Mouse (Mus musculus): ENCODE measurements around the gene R3hcc1l. TPM values are rescaled to one million over a fixed set of nuclear protein-coding genes. Genes with fewer than 3 reads are reported as not detected.

Gene R3hcc1l
- polyA plus RNA-seq, 1 experiment from 2014 or later = 23.7 TPM

- Histone ChIP-seq H3K9me3 (replicated peaks) (no peaks in the 10 kb centered on the region), H3K36me3 (peaks cover 34% of the 10 kb centered on the region), H3K27ac (replicated peaks) (no peak overlapping the region), H3K4me3 (no peak overlapping the region), H3K27me3 (ENCODE audit: low read depth, poor library complexity, severe bottlenecking) (no peaks in the 10 kb centered on the region), H3K4me1 (no peaks in the 10 kb centered on the region)
- no peak for DNase-seq (ENCODE audit: low spot score)
- WGBS = 87% methylated on average over 3 of the region's 3 CpGs
Observed at GRCm38 (mm10) chr19:42563726-42564270, 45.2 kb downstream of the R3hcc1l start.

DNA sequence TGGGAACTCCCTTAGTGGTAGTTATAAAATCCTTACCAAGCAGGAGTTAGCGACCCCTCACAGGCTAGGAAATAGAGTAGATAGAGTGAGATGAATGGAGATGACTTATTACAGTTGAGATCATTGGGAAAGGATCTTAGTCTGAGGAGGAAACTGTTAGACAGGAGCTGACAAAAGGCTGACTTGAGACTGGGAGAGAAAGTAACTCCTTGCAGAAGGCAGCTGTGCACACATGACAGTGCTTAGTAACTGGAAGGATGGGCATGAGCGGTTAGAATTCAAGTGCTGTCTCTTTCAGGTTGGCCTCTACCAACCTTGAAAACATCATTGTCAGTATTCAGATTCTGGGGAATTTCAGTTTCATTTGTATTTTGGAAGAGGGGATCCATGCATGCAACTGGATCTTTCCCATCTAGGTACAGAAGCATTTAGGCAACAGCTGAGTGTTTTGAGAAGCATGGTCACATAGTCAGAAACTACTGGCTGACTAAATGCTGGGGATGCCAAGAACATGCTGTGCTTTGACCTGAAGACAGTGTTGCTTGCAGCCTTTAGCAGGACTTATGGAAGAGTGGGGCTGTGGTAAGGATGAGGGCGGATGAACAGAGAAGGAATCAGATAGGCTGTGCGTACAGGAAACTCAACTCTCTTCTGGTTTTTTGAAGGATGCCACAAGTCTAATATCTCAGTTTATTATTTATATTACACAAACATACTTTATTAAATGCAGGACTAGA is 47.9 kb downstream of the R3hcc1l start:
- H3K4me3 ChIP-seq = no peak overlapping the region
- H3K4me1 ChIP-seq = peaks cover 11% of the 10 kb centered on the region; the same call in 1 of the 2 replicates
- no peak overlapping the region for H3K27ac ChIP-seq (replicated peaks)
- DNase-seq (ENCODE audit: low spot score) = no peak
- WGBS = 96% methylated on average over 4 of the region's 4 CpGs
- no peaks in the 10 kb centered on the region for H3K9me3 ChIP-seq (replicated peaks)
- no peaks in the 10 kb centered on the region for H3K27me3 ChIP-seq (ENCODE audit: low read depth, poor library complexity, severe bottlenecking)
- H3K36me3 ChIP-seq = peaks cover 34% of the 10 kb centered on the region

- H3K36me3 ChIP-seq = peaks cover 34% of the 10 kb centered on the region
- no peaks in the 10 kb centered on the region for H3K9me3 ChIP-seq (replicated peaks)
- peaks cover 11% of the 10 kb centered on the region; the same call in 1 of the 2 replicates for H3K4me1 ChIP-seq
- H3K4me3 ChIP-seq = no peak overlapping the region
- no peaks in the 10 kb centered on the region for H3K27me3 ChIP-seq (ENCODE audit: low read depth, poor library complexity, severe bottlenecking)
- DNase-seq (ENCODE audit: low spot score) = no peak
- H3K27ac ChIP-seq (replicated peaks) = no peak overlapping the region
Observed at GRCm38 (mm10) chr19:42567020-42567419, 48.5 kb downstream of the R3hcc1l start.

DNA sequence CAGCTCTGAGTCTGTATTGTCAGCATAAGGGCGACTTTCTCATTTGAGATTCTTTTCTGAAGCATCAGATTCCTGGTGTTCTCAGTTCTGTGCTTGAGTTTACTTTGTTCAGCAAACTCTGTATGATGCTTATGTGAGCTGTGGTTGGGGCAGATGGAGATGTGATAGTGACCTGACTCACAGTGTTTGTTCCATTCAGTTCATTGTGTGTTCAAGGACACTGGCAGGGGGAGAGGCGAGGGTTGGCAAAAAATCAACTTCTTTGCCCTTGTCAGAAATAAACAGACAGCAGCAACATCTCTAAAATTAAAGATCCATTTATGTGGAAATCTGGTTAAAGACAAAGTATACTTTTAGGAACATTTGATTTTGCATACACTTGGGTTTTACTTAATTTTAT is 50.5 kb downstream of the R3hcc1l start:
- Histone ChIP-seq H3K36me3 (peaks cover 17% of the 10 kb centered on the region; the same call in 1 of the 2 replicates), H3K27me3 (ENCODE audit: low read depth, poor library complexity, severe bottlenecking) (no peaks in the 10 kb centered on the region), H3K27ac (replicated peaks) (no peak overlapping the region), H3K4me1 (peaks cover 11% of the 10 kb centered on the region; the same call in 1 of the 2 replicates), H3K9me3 (replicated peaks) (no peaks in the 10 kb centered on the region), H3K4me3 (no peak overlapping the region)
- WGBS = 75% methylated on average over 2 of the region's 2 CpGs
- no peak for DNase-seq (ENCODE audit: low spot score)

DNA sequence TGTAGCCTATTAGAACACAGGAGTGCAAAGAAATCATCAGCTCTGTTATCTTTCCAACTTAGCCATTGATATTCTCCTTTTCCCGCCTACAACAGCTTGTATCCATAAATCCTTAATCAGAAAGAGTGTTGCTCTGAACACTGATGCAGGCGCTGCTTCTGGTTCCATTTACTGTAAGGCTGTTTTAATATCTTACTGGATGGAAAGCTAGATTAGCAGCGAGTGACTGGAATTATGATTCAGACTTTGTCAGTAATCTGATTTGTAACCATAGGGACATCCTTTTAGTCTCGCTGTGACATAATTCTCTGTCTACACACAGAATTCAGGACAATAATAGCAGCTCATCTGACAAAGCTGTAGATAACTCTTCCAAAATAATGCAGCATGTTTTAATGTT is 52.7 kb downstream of the R3hcc1l start:
- H3K36me3 ChIP-seq = peaks cover 10% of the 10 kb centered on the region; the same call in 1 of the 2 replicates
- peaks cover 11% of the 10 kb centered on the region; the same call in 1 of the 2 replicates for H3K4me1 ChIP-seq
- no peak overlapping the region for H3K4me3 ChIP-seq
- WGBS = 82% methylated on average over 4 of the region's 4 CpGs
- no peak overlapping the region for H3K27ac ChIP-seq (replicated peaks)
- DNase-seq (ENCODE audit: low spot score) = no peak
- H3K9me3 ChIP-seq (replicated peaks) = no peaks in the 10 kb centered on the region
- H3K27me3 ChIP-seq (ENCODE audit: low read depth, poor library complexity, severe bottlenecking) = no peaks in the 10 kb centered on the region

DNA sequence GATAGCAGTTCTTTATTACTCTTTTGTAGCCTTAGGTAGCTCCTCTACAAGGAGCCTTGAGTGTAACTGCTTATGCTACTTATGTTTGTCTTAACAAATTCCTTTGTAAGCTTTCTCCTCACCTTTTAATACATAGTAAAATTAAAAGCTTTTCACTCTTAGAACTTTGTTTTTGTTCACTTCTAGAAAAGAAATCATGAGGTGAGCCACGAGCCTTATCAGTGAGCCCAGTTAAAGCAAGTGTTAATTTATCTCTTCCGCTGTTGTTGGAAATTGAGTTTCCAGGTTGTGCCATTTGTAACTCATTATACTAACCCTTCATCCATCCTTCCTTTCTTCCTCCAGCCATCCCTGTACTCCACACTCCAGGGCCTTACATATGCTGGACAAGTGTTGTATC is 56.8 kb downstream of the R3hcc1l start:
- Histone ChIP-seq H3K27ac (replicated peaks) (no peak overlapping the region), H3K4me3 (no peak overlapping the region), H3K4me1 (peaks cover 11% of the 10 kb centered on the region; the same call in 1 of the 2 replicates), H3K36me3 (no peaks in the 10 kb centered on the region), H3K9me3 (replicated peaks) (no peaks in the 10 kb centered on the region), H3K27me3 (ENCODE audit: low read depth, poor library complexity, severe bottlenecking) (no peaks in the 10 kb centered on the region)
- WGBS = 89% methylated on average over 2 of the region's 2 CpGs
- DNase-seq (ENCODE audit: low spot score) = no peak

DNA sequence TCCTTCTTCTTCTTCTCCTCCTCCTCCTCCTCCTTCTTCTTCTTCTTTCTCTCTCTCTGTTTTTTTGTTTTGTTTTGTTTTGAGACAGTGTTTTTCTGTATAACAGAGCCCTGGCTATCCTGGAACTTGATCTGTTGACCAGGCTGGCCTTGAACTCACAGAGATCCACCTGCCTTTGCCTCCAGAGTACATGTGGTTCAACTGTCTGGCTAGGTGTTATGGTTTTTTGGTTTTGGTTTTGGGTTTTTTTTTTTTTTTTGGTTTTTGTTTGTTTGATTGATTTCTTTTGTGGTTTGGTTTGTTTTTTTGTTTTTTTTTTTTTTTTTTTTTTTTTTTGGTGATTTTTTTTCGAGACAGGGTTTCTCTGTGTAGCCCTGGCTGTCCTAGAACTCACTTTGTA is 58.3 kb downstream of the R3hcc1l start:
- no peaks in the 10 kb centered on the region for H3K27me3 ChIP-seq (ENCODE audit: low read depth, poor library complexity, severe bottlenecking)
- H3K4me3 ChIP-seq = no peak overlapping the region
- no peaks in the 10 kb centered on the region for H3K36me3 ChIP-seq
- no peak for DNase-seq (ENCODE audit: low spot score)
- H3K27ac ChIP-seq (replicated peaks) = no peak overlapping the region
- H3K4me1 ChIP-seq = no peaks in the 10 kb centered on the region
- no peaks in the 10 kb centered on the region for H3K9me3 ChIP-seq (replicated peaks)
- WGBS = 71% methylated on average over 1 of the region's 1 CpGs

DNA sequence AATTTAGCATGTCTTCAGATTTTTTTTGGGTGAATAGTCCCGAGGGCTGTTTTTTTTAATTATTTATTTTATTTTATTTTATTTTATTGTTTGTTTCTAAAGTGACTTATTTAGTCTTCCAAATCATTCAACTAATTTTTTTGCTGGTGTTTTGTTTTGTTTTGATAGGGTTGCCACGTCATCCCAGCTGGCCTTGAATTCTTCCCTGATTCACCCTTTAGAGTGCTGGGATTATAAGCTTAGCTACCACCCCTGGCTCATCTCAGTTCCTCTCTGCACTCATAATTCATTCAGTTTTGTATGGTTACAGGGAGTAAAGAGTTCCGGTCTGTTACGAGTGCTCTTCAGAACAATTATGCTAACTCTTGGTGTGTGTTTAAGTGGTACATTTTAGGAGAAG is 60.1 kb downstream of the R3hcc1l start:
- WGBS = 90% methylated on average over 4 of the region's 4 CpGs
- Histone ChIP-seq H3K27ac (replicated peaks) (no peak overlapping the region), H3K36me3 (peaks cover 10% of the 10 kb centered on the region), H3K9me3 (replicated peaks) (no peaks in the 10 kb centered on the region), H3K4me1 (no peaks in the 10 kb centered on the region), H3K4me3 (no peak overlapping the region), H3K27me3 (ENCODE audit: low read depth, poor library complexity, severe bottlenecking) (no peaks in the 10 kb centered on the region)
- no peak for DNase-seq (ENCODE audit: low spot score)

DNA sequence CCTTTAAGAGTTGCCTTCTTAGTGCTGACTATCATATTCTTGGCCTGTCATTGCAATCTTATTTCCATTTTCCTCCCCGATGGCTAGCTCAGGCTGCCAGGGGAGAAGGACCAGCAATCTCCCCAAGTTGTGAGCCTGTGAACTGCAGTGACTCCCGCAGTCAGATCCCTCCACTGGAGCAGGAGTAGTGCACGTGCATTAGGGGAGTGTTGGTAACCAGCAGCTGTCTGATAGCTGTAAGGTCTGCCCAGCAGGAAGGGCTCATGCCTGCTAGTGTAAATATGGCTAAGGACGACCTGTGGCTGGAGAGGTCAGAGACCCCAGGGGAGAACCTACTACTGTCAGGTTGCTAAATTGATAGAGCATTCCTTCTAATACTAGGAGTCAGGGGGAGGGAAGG is 62.1 kb downstream of the R3hcc1l start:
- WGBS = 56% methylated on average over 4 of the region's 4 CpGs

GRCm38 (mm10) chr19:42582811-42583370 is 64.3 kb downstream of the R3hcc1l start:
- H3K27me3 ChIP-seq (ENCODE audit: low read depth, poor library complexity, severe bottlenecking) = no peaks in the 10 kb centered on the region
- peaks cover 26% of the 10 kb centered on the region for H3K36me3 ChIP-seq
- H3K9me3 ChIP-seq (replicated peaks) = no peaks in the 10 kb centered on the region
- no peak for DNase-seq (ENCODE audit: low spot score)
- no peak overlapping the region for H3K4me3 ChIP-seq
- no peak overlapping the region for H3K27ac ChIP-seq (replicated peaks)
- WGBS = 95% methylated on average over 13 of the region's 13 CpGs
- H3K4me1 ChIP-seq = no peaks in the 10 kb centered on the region

More for the DNA sequence above, 62.1 kb downstream of the R3hcc1l start:
- Histone ChIP-seq H3K27me3 (ENCODE audit: low read depth, poor library complexity, severe bottlenecking) (no peaks in the 10 kb centered on the region), H3K9me3 (replicated peaks) (no peaks in the 10 kb centered on the region), H3K4me3 (no peak overlapping the region), H3K27ac (replicated peaks) (no peak overlapping the region), H3K4me1 (no peaks in the 10 kb centered on the region), H3K36me3 (peaks cover 26% of the 10 kb centered on the region)
- no peak for DNase-seq (ENCODE audit: low spot score)

DNA sequence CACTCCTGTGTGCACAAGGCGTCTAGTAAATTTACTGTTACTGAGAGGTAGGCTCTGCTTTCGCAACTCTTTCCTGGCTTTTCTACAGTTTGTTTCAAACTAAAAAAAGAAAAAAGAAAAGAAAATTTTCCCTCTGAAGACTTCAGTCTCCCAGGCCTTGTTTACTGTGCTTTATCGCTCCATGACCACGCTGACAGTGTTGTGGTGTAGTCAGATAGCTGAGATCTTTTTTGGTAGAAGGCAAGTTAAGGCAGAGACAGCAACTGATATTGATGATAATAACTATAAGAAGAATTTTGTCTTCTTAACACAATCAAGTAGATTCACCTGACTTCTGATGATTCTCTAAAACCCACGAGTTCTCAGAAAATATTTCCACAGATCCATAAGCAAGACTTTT is 65.1 kb downstream of the R3hcc1l start:
- H3K36me3 ChIP-seq = peaks cover 26% of the 10 kb centered on the region
- H3K27me3 ChIP-seq (ENCODE audit: low read depth, poor library complexity, severe bottlenecking) = no peaks in the 10 kb centered on the region
- H3K27ac ChIP-seq (replicated peaks) = no peak overlapping the region
- H3K9me3 ChIP-seq (replicated peaks) = no peaks in the 10 kb centered on the region
- DNase-seq (ENCODE audit: low spot score) = no peak
- no peaks in the 10 kb centered on the region for H3K4me1 ChIP-seq
- H3K4me3 ChIP-seq = no peak overlapping the region
- 93% methylated on average over 5 of the region's 5 CpGs for WGBS

- H3K27ac ChIP-seq (replicated peaks) = no peak overlapping the region
- no peaks in the 10 kb centered on the region for H3K9me3 ChIP-seq (replicated peaks)
- 90% methylated on average over 3 of the region's 3 CpGs for WGBS
- no peaks in the 10 kb centered on the region for H3K4me1 ChIP-seq
- H3K27me3 ChIP-seq (ENCODE audit: low read depth, poor library complexity, severe bottlenecking) = no peaks in the 10 kb centered on the region
- no peak for DNase-seq (ENCODE audit: low spot score)
- H3K4me3 ChIP-seq = no peak overlapping the region
- H3K36me3 ChIP-seq = peaks cover 26% of the 10 kb centered on the region
Observed at GRCm38 (mm10) chr19:42584188-42584587, 65.6 kb downstream of the R3hcc1l start.

- WGBS = 84% methylated on average over 2 of the region's 2 CpGs
Observed at GRCm38 (mm10) chr19:42587704-42588103, 69.1 kb downstream of the R3hcc1l start.

More at GRCm38 (mm10) chr19:42587704-42588103, 69.1 kb downstream of the R3hcc1l start:
- Histone ChIP-seq H3K4me3 (no peak overlapping the region), H3K9me3 (replicated peaks) (no peaks in the 10 kb centered on the region), H3K27me3 (ENCODE audit: low read depth, poor library complexity, severe bottlenecking) (no peaks in the 10 kb centered on the region), H3K27ac (replicated peaks) (no peak overlapping the region), H3K36me3 (peaks cover 41% of the 10 kb centered on the region), H3K4me1 (0 out of 2 replicates have a peak, but pooled peaks cover 3% of the 10 kb centered on the region)
- no peak for DNase-seq (ENCODE audit: low spot score)
